Mouse (Mus musculus) megakaryocyte-erythroid progenitor cell, adult 5-6 weeks (primary cell): ENCODE data around the gene Olfr128. TPM values are rescaled to one million over a fixed set of nuclear protein-coding genes. Genes with fewer than 3 reads are reported as not detected.
"Not testable (repeated sequence)": the region's sequence is repeated elsewhere in the genome, so short reads cannot be mapped to it uniquely, and the experiment has no call there.

Experiments used
- ATAC-seq: replicated peaks from 2 replicates; pipeline ENCODE4 v1.8.0; 2016; ENCODE audit warnings: mild to moderate bottlenecking, inconsistent platforms; ENCODE audit not compliant: severe bottlenecking, poor library complexity, low FRiP score, low TSS enrichment
- total RNA-seq, 2 experiments: library from RNA; stranded (forward) in 1 of 2; stranded (reverse) in 1 of 2; fragments of 200-1000, 215-1000 nt in 1 of 2; fragments of >200 nt in 1 of 2; fragmentation: Nextera tagmentation in 1 of 2; gene quantifications; 2 replicates each; pipeline ENCODE4 v1.2.3; 2014 to 2017

The Olfr128 gene
- not detected in 2 replicates for total RNA-seq (2014; fragmentation: Nextera tagmentation)
- not detected in 2 replicates for total RNA-seq (2017)

GRCm38 (mm10) chr17:37920248-37920647, at the start of gene Olfr128:
Gene Olfr128 (plus strand): TSS chr17:37920548.
- ATAC-seq, result no peak

DNA sequence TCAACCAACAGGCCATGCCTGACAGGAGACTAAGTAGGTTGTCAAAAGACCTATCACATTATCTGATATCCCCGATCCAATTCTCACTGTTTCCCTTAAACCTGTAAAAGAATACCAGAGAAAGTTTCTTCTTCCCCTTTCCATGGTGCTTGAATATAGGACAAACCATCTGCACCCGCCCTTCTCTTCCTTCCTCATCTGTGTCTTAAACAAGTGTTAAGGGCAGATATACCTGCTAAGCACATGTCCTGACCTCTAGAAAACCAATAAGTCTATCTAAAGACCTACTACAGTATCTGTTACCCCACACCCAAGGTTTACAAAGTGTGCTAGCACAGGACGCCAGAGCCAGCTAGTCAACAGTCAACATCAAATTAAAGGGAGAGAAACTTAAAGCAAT, 46.5 kb upstream of the Olfr128 start:
- ATAC-seq, result no peak

GRCm38 (mm10) chr17:37900137-37900536, 20.2 kb upstream of the Olfr128 start, which contains the start of gene Olfr127:
Gene Olfr127 (plus strand): TSS chr17:37900437.
- ATAC-seq, result no peak

GRCm38 (mm10) chr17:37906821-37907220, 13.5 kb upstream of the Olfr128 start:
- not testable (repeated sequence) for ATAC-seq

- ATAC-seq, result no peak
Measured at GRCm38 (mm10) chr17:37952979-37953378, 32.6 kb downstream of the Olfr128 start, which contains the start of gene Olfr761. Gene Olfr761 (minus strand): TSS chr17:37953079.

- ATAC-seq, result no peak
Measured at GRCm38 (mm10) chr17:37973591-37973990, 53.2 kb downstream of the Olfr128 start.

Other genes with a start within 250 kb of the Olfr128 start
- gene Olfr119, start 224.0 kb upstream of the Olfr128 start, total RNA-seq (2014; fragmentation: Nextera tagmentation), result not detected in 2 replicates
- not detected in 2 replicates for gene Olfr119, start 224.0 kb upstream of the Olfr128 start, total RNA-seq (2017)
- not detected in 2 replicates for gene Olfr120, start 198.7 kb upstream of the Olfr128 start, total RNA-seq (2014; fragmentation: Nextera tagmentation)
- gene Olfr120, start 198.7 kb upstream of the Olfr128 start, total RNA-seq (2017), result not detected in 2 replicates
- not detected in 2 replicates for gene Olfr121, start 171.7 kb upstream of the Olfr128 start, total RNA-seq (2014; fragmentation: Nextera tagmentation)
- gene Olfr121, start 171.7 kb upstream of the Olfr128 start, total RNA-seq (2017), result not detected in 2 replicates
- not detected in 2 replicates for gene Olfr122, start 151.9 kb upstream of the Olfr128 start, total RNA-seq (2014; fragmentation: Nextera tagmentation)
- not detected in 2 replicates for gene Olfr122, start 151.9 kb upstream of the Olfr128 start, total RNA-seq (2017)
- gene Olfr123, start 127.0 kb upstream of the Olfr128 start, total RNA-seq (2014; fragmentation: Nextera tagmentation), result not detected in 2 replicates
- not detected in 2 replicates for gene Olfr123, start 127.0 kb upstream of the Olfr128 start, total RNA-seq (2017)
- gene Olfr124, start 120.7 kb upstream of the Olfr128 start, total RNA-seq (2014; fragmentation: Nextera tagmentation), result not detected in 2 replicates
- not detected in 2 replicates for gene Olfr124, start 120.7 kb upstream of the Olfr128 start, total RNA-seq (2017)
- not detected in 2 replicates for gene Olfr125, start 87.6 kb upstream of the Olfr128 start, total RNA-seq (2014; fragmentation: Nextera tagmentation)
- gene Olfr125, start 87.6 kb upstream of the Olfr128 start, total RNA-seq (2017), result not detected in 2 replicates
- not detected in 2 replicates for gene Olfr126, start 73.1 kb upstream of the Olfr128 start, total RNA-seq (2014; fragmentation: Nextera tagmentation)
- gene Olfr126, start 73.1 kb upstream of the Olfr128 start, total RNA-seq (2017), result not detected in 2 replicates
- gene Olfr127, start 20.1 kb upstream of the Olfr128 start, total RNA-seq (2014; fragmentation: Nextera tagmentation), result not detected in 2 replicates
- gene Olfr127, start 20.1 kb upstream of the Olfr128 start, total RNA-seq (2017), result not detected in 2 replicates
- gene Olfr761, start 32.5 kb downstream of the Olfr128 start, total RNA-seq (2014; fragmentation: Nextera tagmentation), result not detected in 2 replicates
- not detected in 2 replicates for gene Olfr761, start 32.5 kb downstream of the Olfr128 start, total RNA-seq (2017)
- gene Olfr129, start 139.5 kb downstream of the Olfr128 start, total RNA-seq (2014; fragmentation: Nextera tagmentation), result not detected in 2 replicates
- not detected in 2 replicates for gene Olfr129, start 139.5 kb downstream of the Olfr128 start, total RNA-seq (2017)
- gene Olfr130, start 143.4 kb downstream of the Olfr128 start, total RNA-seq (2014; fragmentation: Nextera tagmentation), result not detected in 2 replicates
- not detected in 2 replicates for gene Olfr130, start 143.4 kb downstream of the Olfr128 start, total RNA-seq (2017)
- gene Olfr131, start 168.1 kb downstream of the Olfr128 start, total RNA-seq (2014; fragmentation: Nextera tagmentation), result not detected in 2 replicates
- not detected in 2 replicates for gene Olfr131, start 168.1 kb downstream of the Olfr128 start, total RNA-seq (2017)
- gene Olfr132, start 214.0 kb downstream of the Olfr128 start, total RNA-seq (2014; fragmentation: Nextera tagmentation), result not detected in 2 replicates
- not detected in 2 replicates for gene Olfr132, start 214.0 kb downstream of the Olfr128 start, total RNA-seq (2017)
- not detected in 2 replicates for gene Olfr133, start 224.7 kb downstream of the Olfr128 start, total RNA-seq (2014; fragmentation: Nextera tagmentation)
- not detected in 2 replicates for gene Olfr133, start 224.7 kb downstream of the Olfr128 start, total RNA-seq (2017)